Mouse (Mus musculus) lung, postnatal 0 days (tissue): ENCODE measurements around the gene Hist1h3h. TPM values are rescaled to one million over a fixed set of nuclear protein-coding genes. Genes with fewer than 3 reads are reported as not detected.
"Not testable (repeated sequence)": the region's sequence is repeated elsewhere in the genome, so short reads cannot be mapped to it uniquely, and the experiment has no call there.

Source experiments
- ATAC-seq: fragments of 200-750 bp; cut with Nextera tagmentation; 2 replicates; pipeline ENCODE4 v1.8.0; 2017; ENCODE audit warnings: moderate library complexity
- DNase-seq: peaks from one replicate; pipeline ENCODE4 v3.0.0-alpha.2; 2016; ENCODE audit warnings: low spot score
- H3K27ac ChIP-seq: fragments of 300-500 bp; sonication (generic); 2 replicates; pipeline ENCODE4 v1.5.1; 2014; ENCODE audit warnings: antibody characterized with exemption, mild to moderate bottlenecking, low read length, mixed read lengths
- H3K27me3 ChIP-seq: fragments of 300-500 bp; sonication (generic); replicated peaks from 2 replicates; pipeline ENCODE4 v1.6.1; 2014; ENCODE audit warnings: low read length, mixed read lengths; ENCODE audit not compliant: insufficient read depth
- H3K36me3 ChIP-seq: fragments of 300-500 bp; sonication (generic); 2 replicates; pipeline ENCODE4 v1.6.1; 2014; ENCODE audit warnings: low read length, mixed read lengths; ENCODE audit not compliant: insufficient read depth
- H3K4me1 ChIP-seq: fragments of 300-500 bp; sonication (generic); 2 replicates; pipeline ENCODE4 v1.6.1; 2014; ENCODE audit warnings: antibody characterized with exemption, low read depth, low read length, mixed read lengths; ENCODE audit not compliant: insufficient read depth
- H3K4me2 ChIP-seq: fragments of 300-500 bp; sonication (generic); replicated peaks from 2 replicates; pipeline ENCODE4 v1.6.1; 2014; ENCODE audit warnings: low read depth, mild to moderate bottlenecking, low read length, moderate library complexity, mixed read lengths
- H3K4me3 ChIP-seq: fragments of 300-500 bp; sonication (generic); 2 replicates; pipeline ENCODE4 v1.5.1; 2014; ENCODE audit warnings: low read depth, low read length
- H3K9ac ChIP-seq: fragments of 300-500 bp; sonication (generic); replicated peaks from 2 replicates; pipeline ENCODE4 v1.6.1; 2014; ENCODE audit warnings: low read depth, mild to moderate bottlenecking
- H3K9me3 ChIP-seq: fragments of 300-500 bp; sonication (generic); 2 replicates; pipeline ENCODE4 v1.6.1; 2016; ENCODE audit warnings: low read length, mixed read lengths
- CTCF ChIP-seq: IDR thresholded peaks from 2 replicates; pipeline ENCODE4 v1.5.1; 2016; ENCODE audit warnings: antibody characterized with exemption, mild to moderate bottlenecking
- EP300 ChIP-seq: IDR thresholded peaks from 2 replicates; pipeline ENCODE4 v1.6.1; 2016; ENCODE audit warnings: antibody characterized with exemption, mild to moderate bottlenecking, control low read depth
- WGBS: fragments of 180-500 bp; shearing (Covaris S2); extraction: QIAGEN DNeasy Blood & Tissue Kit; methylation state at CpG from one replicate; pipeline ENCODE4 v1.1.7; 2014; 5-methylcytosine and 5-hydroxymethylcytosine counted together
- polyA plus RNA-seq: library from polyadenylated mRNA; unstranded; fragments of >200 nt; fragmentation: Nextera tagmentation; extraction: Ambion mirVana; gene quantifications from 2 replicates; pipeline ENCODE4 v1.2.1, GENCODE M21; 2015

Hist1h3h gene
- polyA plus RNA-seq = 2.0 TPM in 1 of 2 replicates, not detected in the other

DNA sequence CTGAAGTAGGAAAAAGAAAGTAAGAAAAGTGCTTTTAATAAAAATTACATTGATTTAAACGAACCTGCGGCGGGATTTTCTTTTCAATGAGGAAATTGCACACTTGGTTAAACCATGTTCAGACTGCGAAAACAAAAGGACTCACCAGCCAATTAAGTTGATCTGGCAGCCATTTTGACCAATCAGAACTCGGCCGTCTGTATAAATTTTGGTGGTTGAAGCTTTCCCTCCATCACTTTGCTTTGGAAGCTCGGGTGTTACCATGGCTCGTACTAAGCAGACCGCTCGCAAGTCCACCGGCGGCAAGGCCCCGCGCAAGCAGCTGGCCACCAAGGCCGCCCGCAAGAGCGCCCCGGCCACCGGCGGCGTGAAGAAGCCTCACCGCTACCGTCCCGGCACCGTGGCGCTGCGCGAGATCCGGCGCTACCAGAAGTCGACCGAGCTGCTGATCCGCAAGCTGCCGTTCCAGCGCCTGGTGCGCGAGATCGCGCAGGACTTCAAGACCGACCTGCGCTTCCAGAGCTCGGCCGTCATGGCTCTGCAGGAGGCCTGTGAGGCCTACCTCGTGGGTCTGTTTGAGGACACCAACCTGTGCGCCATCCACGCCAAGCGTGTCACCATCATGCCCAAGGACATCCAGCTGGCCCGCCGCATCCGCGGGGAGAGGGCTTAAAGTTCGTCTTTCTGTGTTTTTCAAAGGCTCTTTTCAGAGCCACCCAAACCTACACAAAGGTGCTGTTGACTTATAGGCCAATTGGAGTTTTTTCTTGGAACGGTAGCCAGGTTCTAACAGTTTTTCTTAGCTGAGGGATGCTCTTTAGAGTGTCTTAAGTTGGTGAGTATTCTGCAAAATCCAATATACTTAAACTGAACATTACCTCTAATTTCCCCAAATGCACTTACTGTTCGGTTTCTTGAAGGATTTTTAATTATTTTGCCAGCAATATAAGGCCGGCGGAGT is at the start of gene Hist1h3h:
Gene Hist1h3h (plus strand): TSS at position 263 of the 961 bp plus-strand sequence.
- not testable (repeated sequence) for H3K9me3 ChIP-seq, H3K36me3 ChIP-seq, H3K27me3 ChIP-seq
- DNase-seq = peak; percentile 93
- Histone ChIP-seq H3K4me2 (peak within 1 kb of the TSS; percentile 67), H3K9ac (peak within 1 kb of the TSS; percentile 39), H3K4me3 (peak within 1 kb of the TSS; percentile 35), H3K4me1 (peaks cover 17% of the 10 kb centered on the region; the same call in 1 of the 2 replicates), H3K27ac (peak within 1 kb of the TSS; percentile 79)
- under 1% methylated on average over 25 of the region's 56 CpGs for WGBS
- peak; percentile 38 for ATAC-seq

DNA sequence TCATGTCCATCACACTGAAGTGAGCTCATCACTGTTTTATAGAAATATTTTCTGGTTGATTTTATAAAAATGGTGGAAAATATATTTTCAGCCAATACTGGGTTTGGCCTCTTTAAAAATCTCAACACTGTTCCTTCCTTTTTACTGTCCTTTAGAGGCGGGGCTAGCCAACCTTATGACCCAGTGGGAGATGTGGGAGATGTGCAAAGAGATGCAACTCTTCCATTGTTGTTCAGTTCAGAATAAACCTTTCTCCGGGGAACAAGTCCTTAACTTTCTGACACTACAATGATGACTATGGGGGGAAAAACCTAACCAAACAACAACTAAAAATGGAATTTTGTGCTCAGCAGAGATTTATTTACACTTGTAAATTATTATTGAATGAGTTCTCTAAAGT is 40.2 kb upstream of the Hist1h3h start, which contains the start of gene Olfr1360:
Gene Olfr1360 (minus strand): TSS at position 101 of the 400 bp plus-strand sequence.
- ATAC-seq = no peak
- H3K4me2 ChIP-seq = no peak within 1 kb of the TSS
- DNase-seq = no peak
- no peaks in the 10 kb centered on the region for H3K9me3 ChIP-seq
- H3K36me3 ChIP-seq = no peaks in the 10 kb centered on the region
- no peak within 1 kb of the TSS for H3K9ac ChIP-seq
- H3K27ac ChIP-seq = no peak within 1 kb of the TSS
- no peak within 1 kb of the TSS for H3K4me3 ChIP-seq
- no peaks in the 10 kb centered on the region for H3K4me1 ChIP-seq
- 82% methylated on average over 2 of the region's 2 CpGs for WGBS
- TF ChIP-seq CTCF (no peak), EP300 (no peak)
- no peaks in the 10 kb centered on the region for H3K27me3 ChIP-seq

DNA sequence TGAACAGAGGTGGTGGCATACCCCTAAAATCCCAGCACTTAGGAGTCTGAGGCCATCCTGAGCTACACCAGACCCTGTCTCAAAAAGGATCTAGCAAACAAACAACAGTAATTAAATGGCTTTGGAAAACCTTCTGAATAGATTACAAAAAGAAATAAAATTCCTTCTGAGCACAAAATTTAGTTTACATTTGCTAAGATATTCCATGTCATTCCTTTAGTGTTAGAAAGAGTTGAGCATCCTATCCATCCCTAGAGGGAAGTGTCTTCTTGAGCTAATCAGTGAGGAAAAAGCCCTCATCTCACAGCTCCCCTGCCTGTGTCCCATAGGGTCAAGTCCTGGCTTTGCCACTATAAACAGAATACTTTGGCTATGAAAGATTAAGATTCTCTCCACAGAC is 19.6 kb upstream of the Hist1h3h start, which contains the start of gene Olfr1359:
Gene Olfr1359 (plus strand): TSS at position 301 of the 400 bp plus-strand sequence.
- Histone ChIP-seq H3K27ac (no peak within 1 kb of the TSS), H3K4me1 (no peaks in the 10 kb centered on the region), H3K4me3 (no peak within 1 kb of the TSS), H3K4me2 (no peak within 1 kb of the TSS), H3K36me3 (no peaks in the 10 kb centered on the region), H3K9me3 (no peaks in the 10 kb centered on the region), H3K27me3 (no peaks in the 10 kb centered on the region), H3K9ac (no peak within 1 kb of the TSS)
- ATAC-seq (no peak), DNase-seq (no peak)
- TF ChIP-seq CTCF (no peak), EP300 (no peak)

DNA sequence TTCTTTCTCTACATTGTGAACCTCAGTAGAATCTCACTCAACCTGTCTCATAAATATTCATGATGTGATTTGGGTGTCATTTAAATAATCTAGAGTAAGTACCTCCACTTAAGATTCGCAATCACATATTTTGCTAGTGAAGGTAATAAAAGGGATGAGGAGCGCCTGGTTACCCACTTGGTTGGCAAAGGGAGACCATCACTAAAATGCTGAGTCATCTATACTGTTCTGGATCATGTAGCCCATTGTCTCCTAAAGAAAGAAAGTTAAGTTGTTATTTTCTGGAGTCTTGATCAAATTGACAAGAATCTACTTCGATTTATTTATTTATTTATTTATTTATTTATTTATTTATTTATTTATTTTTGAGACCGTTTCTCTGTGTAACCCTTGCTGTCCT is 10.8 kb upstream of the Hist1h3h start:
- Histone ChIP-seq H3K36me3 (no peaks in the 10 kb centered on the region), H3K4me1 (no peaks in the 10 kb centered on the region), H3K4me2 (no peak overlapping the region), H3K27ac (no peak overlapping the region), H3K9me3 (no peaks in the 10 kb centered on the region), H3K27me3 (no peaks in the 10 kb centered on the region), H3K4me3 (no peak overlapping the region), H3K9ac (no peak overlapping the region)
- 65% methylated on average over 4 of the region's 4 CpGs for WGBS
- TF ChIP-seq CTCF (no peak), EP300 (no peak)
- DNase-seq = no peak
- no peak for ATAC-seq

DNA sequence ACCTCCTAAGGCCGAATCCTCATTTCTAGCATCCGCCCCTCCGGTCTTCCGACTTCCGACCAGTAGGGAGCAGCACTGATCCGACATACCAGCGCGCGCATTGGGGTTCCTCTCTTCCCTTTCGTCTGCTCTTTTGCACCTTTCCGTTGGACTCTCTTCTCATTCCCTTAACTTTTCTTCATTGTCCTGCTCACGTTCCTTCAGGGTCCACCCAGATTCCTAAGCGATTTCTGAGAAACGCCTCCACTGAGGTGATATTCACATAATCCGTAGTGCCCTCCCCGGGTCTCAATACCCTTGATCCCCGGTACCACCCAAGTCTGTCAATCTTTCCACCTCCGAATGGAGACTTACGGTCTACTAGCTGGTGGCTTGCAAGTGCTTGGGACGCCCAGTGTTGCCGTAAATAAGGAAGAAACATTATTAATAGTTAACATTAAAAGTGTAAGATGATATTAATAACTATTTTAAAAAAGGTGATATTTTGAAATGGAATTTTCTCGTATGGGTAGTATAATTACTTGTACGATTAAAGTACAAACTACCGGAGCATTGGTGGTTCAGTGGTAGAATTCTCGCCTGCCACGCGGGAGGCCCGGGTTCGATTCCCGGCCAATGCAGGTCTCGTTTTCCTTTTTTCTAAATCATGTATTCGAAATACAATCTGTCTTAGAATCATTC is 7.3 kb upstream of the Hist1h3h start:
- WGBS = under 1% methylated on average over 32 of the region's 32 CpGs
- Histone ChIP-seq H3K27ac (peak overlapping the region; percentile 74), H3K9ac (peak overlapping the region; percentile 37; the same call in 1 of the 2 replicates), H3K4me2 (peak overlapping the region; percentile 60), H3K4me1 (peaks cover 4% of the 10 kb centered on the region; the same call in 1 of the 2 replicates), H3K4me3 (peak overlapping the region; percentile 72), H3K9me3 (no peaks in the 10 kb centered on the region), H3K27me3 (no peaks in the 10 kb centered on the region), H3K36me3 (no peaks in the 10 kb centered on the region)
- ATAC-seq (peak; percentile 83), DNase-seq (peak; percentile 95)
- TF ChIP-seq CTCF (peak; percentile 88), EP300 (peak; percentile 33; the same call in 1 of the 2 replicates)
